Mouse (Mus musculus): ENCODE data around the gene Rasal3.

GRCm38 (mm10) chr17:32426610-32427009 lies 23.2 kb upstream of the Rasal3 start:
- no peak for TF ChIP-seq GATA1 (IDR thresholded peaks at IDR 0.05; ENCODE audit: borderline replicate concordance, low read length)
- TF ChIP-seq FLI1 (IDR thresholded peaks at IDR 0.05; ENCODE audit: low read length) = no peak
